Mouse (Mus musculus) C2C12 (cell line): Measurements from ENCODE around the gene Pou2f3.

Source experiments
- CEBPB ChIP-seq: IDR thresholded peaks from one replicate; pipeline ENCODE4 v1.6.1; 2011; ENCODE audit warnings: low read depth, mild to moderate bottlenecking, control low read depth, moderate library complexity
- CTCF ChIP-seq: IDR thresholded peaks from one replicate; pipeline ENCODE4 v1.5.1; 2011; ENCODE audit not compliant: control insufficient read depth, insufficient read depth, insufficient read length
- FOSL1 ChIP-seq: IDR thresholded peaks from one replicate; pipeline ENCODE4 v1.8.0; 2011; ENCODE audit warnings: mild to moderate bottlenecking, low read length; ENCODE audit not compliant: poor library complexity, insufficient read depth, severe bottlenecking
- MAX ChIP-seq: IDR thresholded peaks from one replicate; pipeline ENCODE4 v1.6.1; 2011; ENCODE audit warnings: mild to moderate bottlenecking, control low read depth
- MYOD1 ChIP-seq: IDR thresholded peaks from one replicate; pipeline ENCODE4 v1.6.1; 2011; ENCODE audit warnings: low read depth; ENCODE audit not compliant: control insufficient read depth, insufficient read length
- MYOG ChIP-seq: IDR thresholded peaks from one replicate; pipeline ENCODE4 v1.6.1; 2011; ENCODE audit not compliant: control insufficient read depth, insufficient read length; ENCODE audit errors: extremely low read depth
- USF1 ChIP-seq: IDR thresholded peaks from one replicate; pipeline ENCODE4 v1.6.1; 2011; ENCODE audit warnings: low read depth, mild to moderate bottlenecking, control low read depth, moderate library complexity

- no peak for TF ChIP-seq CTCF
- no peak for TF ChIP-seq USF1
- no peak for TF ChIP-seq MYOD1
- TF ChIP-seq MAX, result no peak
- TF ChIP-seq CEBPB, result no peak
- TF ChIP-seq FOSL1, result no peak
- no peak for TF ChIP-seq MYOG
Observed at GRCm38 (mm10) chr9:43234496-43234895, 24.3 kb upstream of the Pou2f3 start.
